Mouse (Mus musculus) heart, adult 9 months (tissue): ENCODE measurements at regions not wholly inside any gene's neighbourhood (a gene's known extent, or its start where the extent isn't known, plus 50 kb on each side); places are given as distances from the start of the nearest gene placed in this dataset.

Experiments used
- DNase-seq, 2 experiments: peaks; one replicate each; pipeline ENCODE4 v3.0.0; 2022; ENCODE audit warnings: low spot score in 2 of 2

- DNase-seq = no peak
Observed at GRCm38 (mm10) chr15:96944741-96945140, 111.0 kb downstream of the Slc38a4 start.

- DNase-seq = no peak
Observed at GRCm38 (mm10) chr15:96942651-96943050, 113.1 kb downstream of the Slc38a4 start.

GRCm38 (mm10) chr15:96938406-96938805 is 117.3 kb downstream of the Slc38a4 start:
- DNase-seq = no peak

GRCm38 (mm10) chr15:96937623-96938022 is 118.1 kb downstream of the Slc38a4 start:
- no peak for DNase-seq

GRCm38 (mm10) chr15:96936705-96937346 is 118.9 kb downstream of the Slc38a4 start:
- peak; percentile 77 to 88 for DNase-seq

GRCm38 (mm10) chr15:96936216-96936615 is 119.5 kb downstream of the Slc38a4 start:
- no peak for DNase-seq

- peak in 1 of 2 experiments; percentile 24 for DNase-seq
Observed at GRCm38 (mm10) chr15:96933451-96933850, 122.3 kb downstream of the Slc38a4 start.

GRCm38 (mm10) chr15:96930531-96930930 is 125.2 kb downstream of the Slc38a4 start:
- no peak for DNase-seq

GRCm38 (mm10) chr15:96929788-96930187 is 126.0 kb downstream of the Slc38a4 start:
- no peak for DNase-seq

- DNase-seq = no peak
Observed at GRCm38 (mm10) chr15:96928692-96929091, 127.1 kb downstream of the Slc38a4 start.

- no peak for DNase-seq
Observed at GRCm38 (mm10) chr15:96927674-96928073, 128.1 kb downstream of the Slc38a4 start.

GRCm38 (mm10) chr15:96926660-96927059 is 129.1 kb downstream of the Slc38a4 start:
- DNase-seq = no peak

- no peak for DNase-seq
Observed at GRCm38 (mm10) chr15:96916586-96916985, 139.2 kb downstream of the Slc38a4 start.

- DNase-seq = no peak
Observed at GRCm38 (mm10) chr15:96915544-96915943, 140.2 kb downstream of the Slc38a4 start.

- no peak for DNase-seq
Observed at GRCm38 (mm10) chr15:96914988-96915387, 140.8 kb downstream of the Slc38a4 start.

- DNase-seq = no peak
Observed at GRCm38 (mm10) chr15:96905520-96905919, 150.2 kb downstream of the Slc38a4 start.

GRCm38 (mm10) chr15:96903461-96903860 is 152.3 kb downstream of the Slc38a4 start:
- no peak for DNase-seq

GRCm38 (mm10) chr15:96902781-96903180 is 153.0 kb downstream of the Slc38a4 start:
- DNase-seq = no peak

- no peak for DNase-seq
Observed at GRCm38 (mm10) chr15:96901616-96902015, 154.1 kb downstream of the Slc38a4 start.

GRCm38 (mm10) chr15:96898285-96898684 is 157.5 kb downstream of the Slc38a4 start:
- no peak for DNase-seq

- no peak for DNase-seq
Observed at GRCm38 (mm10) chr15:96884901-96885300, 170.9 kb downstream of the Slc38a4 start.

- no peak for DNase-seq
Observed at GRCm38 (mm10) chr15:96883754-96884153, 172.0 kb downstream of the Slc38a4 start.

GRCm38 (mm10) chr15:96882211-96882610 is 173.5 kb downstream of the Slc38a4 start:
- DNase-seq = no peak
